Mouse (Mus musculus): ENCODE data around the gene Hist1h2ba. TPM values are rescaled to one million over a fixed set of nuclear protein-coding genes. Genes with fewer than 3 reads are reported as not detected.

Hist1h2ba gene
- polyA plus RNA-seq, 1 experiment from 2014 or later: not detected

DNA sequence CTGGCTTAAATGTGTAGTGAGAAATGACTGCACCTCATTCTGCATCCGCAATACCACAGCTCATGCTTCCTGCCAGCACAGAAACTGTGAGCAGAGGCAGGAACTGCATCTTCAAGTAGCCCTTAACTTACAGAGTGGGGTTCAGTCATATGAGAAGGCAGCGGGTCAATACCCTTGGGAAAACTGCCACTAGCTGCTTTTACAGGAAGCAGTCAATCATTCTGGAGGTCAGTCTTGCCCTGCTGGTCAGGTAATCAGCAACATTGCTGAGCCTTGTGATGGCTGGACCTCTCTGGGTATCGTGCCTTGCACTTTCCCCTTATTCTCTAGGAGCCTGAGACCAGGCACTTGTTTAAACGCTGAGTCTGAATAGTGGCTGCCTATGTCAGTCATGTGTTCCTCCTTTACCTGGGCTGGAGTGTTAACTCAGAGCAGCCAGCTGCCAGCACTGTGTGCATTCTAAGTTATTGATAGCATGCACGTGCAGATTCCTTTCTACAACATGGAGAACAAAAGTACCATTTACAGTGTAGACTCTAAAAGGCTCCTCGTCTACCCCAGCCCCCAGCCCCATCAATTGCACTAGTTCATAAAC is 44.8 kb downstream of the Hist1h2ba start:
- no peak for DNase-seq (ENCODE audit: low spot score)
- H3K4me3 ChIP-seq: no peak overlapping the region
- H3K9me3 ChIP-seq: no peaks in the 10 kb centered on the region
- H3K4me1 ChIP-seq: peaks cover 9% of the 10 kb centered on the region
- no peaks in the 10 kb centered on the region for H3K27me3 ChIP-seq (ENCODE audit: insufficient read depth, poor library complexity, severe bottlenecking)
- 66% methylated on average over 6 of the region's 6 CpGs for WGBS
- no peaks in the 10 kb centered on the region for H3K36me3 ChIP-seq
- H3K27ac ChIP-seq: no peak overlapping the region

- DNase-seq (ENCODE audit: low spot score): no peak
Measured at GRCm38 (mm10) chr13:23887026-23887725, 46.8 kb downstream of the Hist1h2ba start.

GRCm38 (mm10) chr13:23885540-23885939 is 48.4 kb downstream of the Hist1h2ba start:
- Histone ChIP-seq H3K4me1 (no peaks in the 10 kb centered on the region), H3K4me3 (no peak overlapping the region), H3K9me3 (no peaks in the 10 kb centered on the region), H3K27ac (no peak overlapping the region), H3K36me3 (no peaks in the 10 kb centered on the region), H3K27me3 (ENCODE audit: insufficient read depth, poor library complexity, severe bottlenecking) (no peaks in the 10 kb centered on the region)
- 28% methylated on average over 2 of the region's 2 CpGs for WGBS
- DNase-seq (ENCODE audit: low spot score): no peak

More at GRCm38 (mm10) chr13:23887026-23887725, 46.8 kb downstream of the Hist1h2ba start:
- H3K4me1 ChIP-seq: no peaks in the 10 kb centered on the region
- H3K36me3 ChIP-seq: no peaks in the 10 kb centered on the region
- 73% methylated on average over 3 of the region's 3 CpGs for WGBS
- H3K27me3 ChIP-seq (ENCODE audit: insufficient read depth, poor library complexity, severe bottlenecking): no peaks in the 10 kb centered on the region
- no peak overlapping the region for H3K27ac ChIP-seq
- H3K4me3 ChIP-seq: no peak overlapping the region
- H3K9me3 ChIP-seq: no peaks in the 10 kb centered on the region

Small RNAs within 50 kb of the gene (microRNA-seq; reads per million reads assigned to microRNA genes)
- not detected for gene Gm44344

Other genes starting within 250 kb of the Hist1h2ba start
- gene Hist1h2bc, start 250.0 kb downstream of the Hist1h2ba start, polyA plus RNA-seq (2016; fragmentation: Nextera tagmentation; extraction: Ambion mirVana): 24.3 and 29.4 TPM in 2 replicates
- 0.24 TPM in 1 of 2 replicates, not detected in the other for gene Hist1h1t, start 238.3 kb downstream of the Hist1h2ba start, polyA plus RNA-seq (2016; fragmentation: Nextera tagmentation; extraction: Ambion mirVana)
- 3.2 and 3.3 TPM in 2 replicates for gene Hist1h4c, start 235.7 kb downstream of the Hist1h2ba start, polyA plus RNA-seq (2016; fragmentation: Nextera tagmentation; extraction: Ambion mirVana)
- 5.2 and 8.3 TPM in 2 replicates for gene Hfe, start 223.3 kb downstream of the Hist1h2ba start, polyA plus RNA-seq (2016; fragmentation: Nextera tagmentation; extraction: Ambion mirVana)
- 17.2 TPM in 2 replicates for gene Hist1h1c, start 195.3 kb downstream of the Hist1h2ba start, polyA plus RNA-seq (2016; fragmentation: Nextera tagmentation; extraction: Ambion mirVana)
- gene Hist1h3c, start 188.6 kb downstream of the Hist1h2ba start, polyA plus RNA-seq (2016; fragmentation: Nextera tagmentation; extraction: Ambion mirVana): 4.2 and 4.4 TPM in 2 replicates
- gene Hist1h2bb, start 187.4 kb downstream of the Hist1h2ba start, polyA plus RNA-seq (2016; fragmentation: Nextera tagmentation; extraction: Ambion mirVana): 1.4 and 2.9 TPM in 2 replicates
- 16.1 and 23.3 TPM in 2 replicates for gene Hist1h2ab, start 183.0 kb downstream of the Hist1h2ba start, polyA plus RNA-seq (2016; fragmentation: Nextera tagmentation; extraction: Ambion mirVana)
- gene Hist1h3b, start 181.9 kb downstream of the Hist1h2ba start, polyA plus RNA-seq (2016; fragmentation: Nextera tagmentation; extraction: Ambion mirVana): 2.6 and 3.2 TPM in 2 replicates
- 3.4 and 4.4 TPM in 2 replicates for gene Hist1h4b, start 177.1 kb downstream of the Hist1h2ba start, polyA plus RNA-seq (2016; fragmentation: Nextera tagmentation; extraction: Ambion mirVana)
- 0.28 TPM in 1 of 2 replicates, not detected in the other for gene Hist1h4a, start 172.9 kb downstream of the Hist1h2ba start, polyA plus RNA-seq (2016; fragmentation: Nextera tagmentation; extraction: Ambion mirVana)
- 2.0 and 3.2 TPM in 2 replicates for gene Hist1h3a, start 171.8 kb downstream of the Hist1h2ba start, polyA plus RNA-seq (2016; fragmentation: Nextera tagmentation; extraction: Ambion mirVana)
- 1.2 and 1.4 TPM in 2 replicates for gene Hist1h1a, start 170.5 kb downstream of the Hist1h2ba start, polyA plus RNA-seq (2016; fragmentation: Nextera tagmentation; extraction: Ambion mirVana)
- 0.14 TPM in 1 of 2 replicates, not detected in the other for gene Trim38, start 164.2 kb downstream of the Hist1h2ba start, polyA plus RNA-seq (2016; fragmentation: Nextera tagmentation; extraction: Ambion mirVana)
- 0.09 TPM in 1 of 2 replicates, not detected in the other for gene Slc17a2, start 127.2 kb downstream of the Hist1h2ba start, polyA plus RNA-seq (2016; fragmentation: Nextera tagmentation; extraction: Ambion mirVana)
- not detected in 2 replicates for gene Slc17a3, start 94.7 kb downstream of the Hist1h2ba start, polyA plus RNA-seq (2016; fragmentation: Nextera tagmentation; extraction: Ambion mirVana)
- gene Slc17a1, start 66.4 kb downstream of the Hist1h2ba start, polyA plus RNA-seq (2016; fragmentation: Nextera tagmentation; extraction: Ambion mirVana): not detected in 2 replicates
- 0.10 TPM in 1 of 2 replicates, not detected in the other for gene Slc17a4, start 19.1 kb downstream of the Hist1h2ba start, polyA plus RNA-seq (2016; fragmentation: Nextera tagmentation; extraction: Ambion mirVana)
- gene Hist1h2aa, start 306 bp upstream of the Hist1h2ba start, polyA plus RNA-seq (2016; fragmentation: Nextera tagmentation; extraction: Ambion mirVana): not detected in 2 replicates
- 0.13 and 0.23 TPM in 2 replicates for gene Scgn, start 57.1 kb upstream of the Hist1h2ba start, polyA plus RNA-seq (2016; fragmentation: Nextera tagmentation; extraction: Ambion mirVana)

Measured in heart, embryonic 10.5 days (tissue).